Mouse (Mus musculus): ENCODE measurements around the gene Tmem108. TPM values are rescaled to one million over a fixed set of nuclear protein-coding genes. Genes with fewer than 3 reads are reported as not detected.

Tmem108 gene
- total and polyA plus RNA-seq, 3 experiments: 4.6 to 9.1 (median 4.7) TPM

GRCm38 (mm10) chr9:103623560-103624316, 137.9 kb downstream of the Tmem108 start:
- no peaks in the 10 kb centered on the region for H3K79me2 ChIP-seq (replicated peaks; ENCODE audit: control insufficient read depth, insufficient read depth, low read length)
- H3K27ac ChIP-seq: no peak overlapping the region
- 81% methylated on average over 19 of the region's 19 CpGs for WGBS
- TF ChIP-seq EP300 (IDR thresholded peaks at IDR 0.05; ENCODE audit: insufficient read depth, low read depth, low read length) (no peak), CTCF (IDR thresholded peaks at IDR 0.05) (no peak)
- no peak for DNase-seq
- H3K27me3 ChIP-seq (ENCODE audit: control insufficient read depth, insufficient read depth, low read length): no peaks in the 10 kb centered on the region
- H3K36me3 ChIP-seq (ENCODE audit: control insufficient read depth, insufficient read depth, low read length): no peaks in the 10 kb centered on the region
- H3K9ac ChIP-seq (ENCODE audit: low read depth, low read length): no peak overlapping the region
- H3K4me3 ChIP-seq: no peak overlapping the region
- H3K4me1 ChIP-seq (ENCODE audit: control insufficient read depth, insufficient read depth, low read length): no peaks in the 10 kb centered on the region
- intact Hi-C loops (cut with DNase I): loop anchor here (1.0 to 2.0 kb wide), 3 partner anchors 129 to 373 kb away; no protein-coding TSS in a partner anchor

- WGBS: 67% methylated on average over 5 of the region's 5 CpGs
- Histone ChIP-seq H3K9ac (ENCODE audit: low read depth, low read length) (no peak overlapping the region), H3K4me1 (ENCODE audit: control insufficient read depth, insufficient read depth, low read length) (no peaks in the 10 kb centered on the region), H3K27me3 (ENCODE audit: control insufficient read depth, insufficient read depth, low read length) (no peaks in the 10 kb centered on the region), H3K4me3 (no peak overlapping the region), H3K36me3 (ENCODE audit: control insufficient read depth, insufficient read depth, low read length) (no peaks in the 10 kb centered on the region), H3K27ac (no peak overlapping the region), H3K79me2 (replicated peaks; ENCODE audit: control insufficient read depth, insufficient read depth, low read length) (no peaks in the 10 kb centered on the region)
- TF ChIP-seq POLR2A (IDR thresholded peaks at IDR 0.05; ENCODE audit: insufficient read depth, low read depth, low read length) (no peak), EP300 (IDR thresholded peaks at IDR 0.05; ENCODE audit: insufficient read depth, low read depth, low read length) (no peak), CTCF (IDR thresholded peaks at IDR 0.05) (no peak)
- no peak for DNase-seq
- intact Hi-C loops (cut with DNase I): loop anchor here (1.0 kb wide), 1 partner anchor 373 kb away; no protein-coding TSS in a partner anchor
Observed at GRCm38 (mm10) chr9:103622988-103623387, 138.6 kb downstream of the Tmem108 start.

GRCm38 (mm10) chr9:103621870-103622269, 139.8 kb downstream of the Tmem108 start:
- intact Hi-C loops (cut with DNase I): no loop called here
- Histone ChIP-seq H3K36me3 (ENCODE audit: control insufficient read depth, insufficient read depth, low read length) (no peaks in the 10 kb centered on the region), H3K79me2 (replicated peaks; ENCODE audit: control insufficient read depth, insufficient read depth, low read length) (no peaks in the 10 kb centered on the region), H3K27ac (no peak overlapping the region), H3K9ac (ENCODE audit: low read depth, low read length) (no peak overlapping the region), H3K4me3 (no peak overlapping the region), H3K4me1 (ENCODE audit: control insufficient read depth, insufficient read depth, low read length) (no peaks in the 10 kb centered on the region), H3K27me3 (ENCODE audit: control insufficient read depth, insufficient read depth, low read length) (no peaks in the 10 kb centered on the region)
- no peak for DNase-seq
- 66% methylated on average over 2 of the region's 2 CpGs for WGBS
- no peak for TF ChIP-seq EP300 (IDR thresholded peaks at IDR 0.05; ENCODE audit: insufficient read depth, low read depth, low read length)
- TF ChIP-seq POLR2A (IDR thresholded peaks at IDR 0.05; ENCODE audit: insufficient read depth, low read depth, low read length): no peak
- no peak for TF ChIP-seq CTCF (IDR thresholded peaks at IDR 0.05)

- no peak overlapping the region for H3K4me3 ChIP-seq
- 75% methylated on average over 8 of the region's 8 CpGs for WGBS
- no peaks in the 10 kb centered on the region for H3K27me3 ChIP-seq (ENCODE audit: control insufficient read depth, insufficient read depth, low read length)
- no peak for TF ChIP-seq POLR2A (IDR thresholded peaks at IDR 0.05; ENCODE audit: insufficient read depth, low read depth, low read length)
- no peak for TF ChIP-seq EP300 (IDR thresholded peaks at IDR 0.05; ENCODE audit: insufficient read depth, low read depth, low read length)
- TF ChIP-seq CTCF (IDR thresholded peaks at IDR 0.05): no peak
- no peak overlapping the region for H3K27ac ChIP-seq
- H3K9ac ChIP-seq (ENCODE audit: low read depth, low read length): no peak overlapping the region
- H3K79me2 ChIP-seq (replicated peaks; ENCODE audit: control insufficient read depth, insufficient read depth, low read length): no peaks in the 10 kb centered on the region
- no peak for DNase-seq
- intact Hi-C loops (cut with DNase I): no loop called here
- H3K4me1 ChIP-seq (ENCODE audit: control insufficient read depth, insufficient read depth, low read length): no peaks in the 10 kb centered on the region
- no peaks in the 10 kb centered on the region for H3K36me3 ChIP-seq (ENCODE audit: control insufficient read depth, insufficient read depth, low read length)
Observed at GRCm38 (mm10) chr9:103620517-103621212, 141.0 kb downstream of the Tmem108 start.

GRCm38 (mm10) chr9:103614260-103614659, 147.4 kb downstream of the Tmem108 start:
- no peak for TF ChIP-seq CTCF (IDR thresholded peaks at IDR 0.05)
- no peak for TF ChIP-seq POLR2A (IDR thresholded peaks at IDR 0.05; ENCODE audit: insufficient read depth, low read depth, low read length)
- TF ChIP-seq EP300 (IDR thresholded peaks at IDR 0.05; ENCODE audit: insufficient read depth, low read depth, low read length): no peak
- no peak for DNase-seq
- H3K79me2 ChIP-seq (replicated peaks; ENCODE audit: control insufficient read depth, insufficient read depth, low read length): no peaks in the 10 kb centered on the region
- no peaks in the 10 kb centered on the region for H3K36me3 ChIP-seq (ENCODE audit: control insufficient read depth, insufficient read depth, low read length)
- H3K9ac ChIP-seq (ENCODE audit: low read depth, low read length): no peak overlapping the region
- no peaks in the 10 kb centered on the region for H3K27me3 ChIP-seq (ENCODE audit: control insufficient read depth, insufficient read depth, low read length)
- no peak overlapping the region for H3K4me3 ChIP-seq
- no peak overlapping the region for H3K27ac ChIP-seq
- no peaks in the 10 kb centered on the region for H3K4me1 ChIP-seq (ENCODE audit: control insufficient read depth, insufficient read depth, low read length)
- 84% methylated on average over 4 of the region's 4 CpGs for WGBS
- intact Hi-C loops (cut with DNase I): no loop called here
